Mouse (Mus musculus) spleen, adult 12 weeks (tissue): ENCODE measurements around the gene Tom1l2.

Experiments used
- DNase-seq: peaks from one replicate; pipeline ENCODE4 v3.0.0; 2022; ENCODE audit warnings: low spot score

Tom1l2 gene

DNA sequence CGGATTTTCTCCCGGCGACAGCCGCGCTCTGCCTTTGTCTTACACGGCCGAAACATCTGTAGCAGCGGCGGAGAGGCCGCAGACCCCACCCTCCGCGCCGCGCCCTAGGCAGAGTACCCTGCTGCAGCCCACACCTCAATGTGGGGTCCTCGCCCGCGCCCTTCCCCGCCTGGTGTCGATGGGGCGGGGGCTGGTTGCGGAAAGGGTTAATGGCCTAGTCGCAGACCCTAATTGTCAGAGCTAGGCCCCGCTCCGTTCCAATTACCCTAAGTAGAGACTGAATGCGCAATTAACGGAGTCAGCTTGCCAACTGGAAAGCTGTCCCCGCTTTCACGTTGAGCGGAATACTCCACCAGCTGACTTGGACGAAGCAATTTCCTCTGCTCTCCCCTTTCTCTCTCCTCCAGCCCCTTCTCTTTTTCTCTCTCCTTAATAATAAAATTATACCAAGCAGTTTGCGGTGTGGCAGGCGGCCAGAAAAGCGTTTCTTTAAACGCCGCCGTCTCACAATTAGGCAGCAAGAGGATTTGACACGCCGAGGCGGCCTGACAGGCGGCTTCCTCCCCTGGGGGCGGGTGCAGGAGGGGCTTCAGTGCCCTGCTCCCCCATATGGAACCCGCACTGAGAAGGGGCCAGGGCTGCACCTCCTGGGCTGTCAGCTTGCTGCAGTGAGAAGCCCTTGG, 175.6 kb downstream of the Tom1l2 start:
- DNase-seq, result no peak
